Mouse (Mus musculus): ENCODE results near the gene Phxr2.

The Phxr2 gene

GRCm38 (mm10) chr10:99132189-99132588, 6.1 kb upstream of the Phxr2 start:
- DNase-seq, result peak; percentile 40

DNA sequence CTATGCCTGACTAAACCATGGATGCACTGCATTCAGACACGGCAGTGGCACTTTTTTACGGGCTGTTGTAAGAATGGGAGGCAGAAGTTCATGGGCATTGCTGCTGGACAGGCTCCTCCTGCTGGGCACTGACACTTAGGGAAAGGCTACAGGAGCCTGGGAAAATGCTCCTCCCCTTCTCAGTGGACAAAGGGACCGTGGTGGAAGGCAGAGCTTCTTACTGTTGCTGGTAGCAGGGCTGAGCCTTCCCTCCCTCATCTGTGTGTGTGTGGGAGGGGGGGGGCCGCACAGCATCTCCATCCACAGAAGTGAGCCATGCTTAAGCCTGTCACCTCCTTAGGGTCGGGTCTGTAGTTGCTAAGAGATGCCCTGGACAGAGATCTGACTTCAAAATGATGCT, 5.2 kb upstream of the Phxr2 start:
- DNase-seq, result no peak

GRCm38 (mm10) chr10:99130611-99131010, 4.5 kb upstream of the Phxr2 start:
- no peak for DNase-seq

DNA sequence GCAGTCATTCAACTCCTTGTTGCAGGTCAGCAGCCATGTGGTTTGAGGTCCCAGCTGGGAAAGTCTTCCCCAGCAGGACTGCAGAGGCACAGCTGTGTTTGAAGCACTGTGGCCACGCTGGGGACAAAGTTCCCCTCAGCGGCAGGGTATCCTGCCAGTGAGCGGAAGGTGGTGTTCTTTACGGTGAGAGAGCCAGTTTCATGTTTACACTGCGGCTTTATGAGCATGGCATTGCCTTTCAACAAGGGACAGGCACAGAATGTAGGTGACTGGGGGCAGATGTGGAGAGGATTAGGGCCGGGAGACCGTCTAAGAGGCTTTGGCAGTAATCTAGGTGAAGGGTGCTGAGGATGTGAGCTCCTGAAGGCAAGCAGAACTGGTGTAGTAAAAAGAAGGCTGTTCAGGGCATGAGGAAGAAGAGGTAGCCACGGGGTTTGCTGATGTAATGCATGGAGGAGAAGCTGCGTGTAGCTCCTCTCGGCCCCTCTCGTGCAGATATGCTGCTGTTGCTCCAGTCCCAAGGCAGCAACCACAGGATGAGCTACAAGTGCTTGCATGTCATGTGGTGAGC, 1.7 kb upstream of the Phxr2 start:
- DNase-seq, result no peak

DNA sequence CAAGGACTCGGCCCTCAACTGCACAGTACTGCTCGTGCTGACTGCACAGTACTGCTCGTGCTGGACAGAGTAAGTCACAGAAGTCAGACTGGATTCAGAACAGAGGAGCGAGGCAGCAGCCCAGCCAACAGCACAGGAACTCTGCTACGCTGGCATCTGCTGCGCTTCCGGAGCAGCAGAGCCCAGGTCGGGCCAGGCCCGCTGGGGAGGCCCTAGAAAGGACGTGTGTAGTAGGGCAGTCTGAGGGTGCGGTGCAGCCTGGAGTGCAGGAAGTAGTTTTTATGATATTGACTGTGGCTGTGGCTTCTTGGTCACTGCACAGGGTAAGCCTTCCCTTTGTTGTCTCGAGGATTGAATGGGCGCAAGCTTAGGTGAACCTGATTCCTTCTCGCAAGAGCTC, 829 bp upstream of the Phxr2 start:
- DNase-seq, result no peak

DNA sequence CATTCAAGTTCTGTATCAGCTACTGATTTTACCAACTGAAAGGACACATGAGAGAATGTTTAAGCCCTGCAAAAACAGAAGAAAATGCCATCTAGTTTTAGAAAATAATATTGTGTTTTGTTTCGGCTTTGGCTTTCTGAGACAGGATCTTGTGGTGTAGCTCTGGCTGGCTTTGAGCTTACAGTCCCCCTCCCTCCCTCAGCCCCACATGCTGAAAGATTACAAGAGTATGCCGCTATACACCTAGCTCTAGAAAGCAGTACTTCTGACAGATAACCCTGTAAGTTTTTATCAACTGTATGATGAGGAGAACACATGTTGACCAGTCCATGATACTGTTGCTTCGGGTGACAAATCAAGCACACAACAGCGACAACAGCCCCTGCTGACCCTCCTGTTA, 6.7 kb downstream of the Phxr2 start:
- DNase-seq, result no peak

DNA sequence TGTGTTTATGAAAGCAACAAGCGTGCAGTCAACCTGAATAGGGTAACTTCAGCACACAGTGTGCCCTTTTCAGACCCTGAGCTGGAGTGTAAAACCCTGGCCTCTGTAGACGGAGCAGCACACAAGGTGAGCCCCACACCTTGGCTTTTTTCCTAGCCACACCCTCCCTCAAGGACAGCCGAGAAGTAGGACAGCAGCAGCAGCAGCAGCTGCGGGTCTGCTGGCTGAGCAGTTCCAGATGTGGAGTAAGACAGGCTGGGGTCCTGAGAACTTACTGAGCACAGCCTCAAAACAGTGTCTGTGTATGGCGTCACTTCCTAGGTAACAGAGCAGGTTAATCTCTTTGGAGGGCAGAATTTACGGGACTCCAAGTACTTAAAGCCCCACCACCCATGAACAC, 7.4 kb downstream of the Phxr2 start:
- no peak for DNase-seq

DNA sequence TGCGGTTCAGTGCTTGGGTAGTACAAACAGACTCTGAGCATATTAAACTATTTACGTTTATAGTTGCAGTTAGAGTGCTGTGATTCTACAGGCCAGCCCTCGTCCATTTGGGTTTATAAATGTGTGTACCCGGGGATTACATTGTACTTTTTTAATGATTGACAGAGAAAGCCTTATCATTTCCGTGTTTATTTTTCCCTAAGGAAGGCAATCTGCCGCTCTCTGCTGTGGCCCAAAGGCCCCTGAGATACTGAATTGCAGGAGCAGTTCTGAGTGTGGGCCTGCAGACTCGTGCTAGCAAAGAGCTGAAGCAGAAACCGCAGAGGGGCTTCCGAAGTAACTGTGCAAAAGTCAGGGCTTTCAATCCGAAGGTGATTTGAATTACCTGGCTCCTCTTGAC, 8.2 kb downstream of the Phxr2 start:
- DNase-seq, result no peak

DNA sequence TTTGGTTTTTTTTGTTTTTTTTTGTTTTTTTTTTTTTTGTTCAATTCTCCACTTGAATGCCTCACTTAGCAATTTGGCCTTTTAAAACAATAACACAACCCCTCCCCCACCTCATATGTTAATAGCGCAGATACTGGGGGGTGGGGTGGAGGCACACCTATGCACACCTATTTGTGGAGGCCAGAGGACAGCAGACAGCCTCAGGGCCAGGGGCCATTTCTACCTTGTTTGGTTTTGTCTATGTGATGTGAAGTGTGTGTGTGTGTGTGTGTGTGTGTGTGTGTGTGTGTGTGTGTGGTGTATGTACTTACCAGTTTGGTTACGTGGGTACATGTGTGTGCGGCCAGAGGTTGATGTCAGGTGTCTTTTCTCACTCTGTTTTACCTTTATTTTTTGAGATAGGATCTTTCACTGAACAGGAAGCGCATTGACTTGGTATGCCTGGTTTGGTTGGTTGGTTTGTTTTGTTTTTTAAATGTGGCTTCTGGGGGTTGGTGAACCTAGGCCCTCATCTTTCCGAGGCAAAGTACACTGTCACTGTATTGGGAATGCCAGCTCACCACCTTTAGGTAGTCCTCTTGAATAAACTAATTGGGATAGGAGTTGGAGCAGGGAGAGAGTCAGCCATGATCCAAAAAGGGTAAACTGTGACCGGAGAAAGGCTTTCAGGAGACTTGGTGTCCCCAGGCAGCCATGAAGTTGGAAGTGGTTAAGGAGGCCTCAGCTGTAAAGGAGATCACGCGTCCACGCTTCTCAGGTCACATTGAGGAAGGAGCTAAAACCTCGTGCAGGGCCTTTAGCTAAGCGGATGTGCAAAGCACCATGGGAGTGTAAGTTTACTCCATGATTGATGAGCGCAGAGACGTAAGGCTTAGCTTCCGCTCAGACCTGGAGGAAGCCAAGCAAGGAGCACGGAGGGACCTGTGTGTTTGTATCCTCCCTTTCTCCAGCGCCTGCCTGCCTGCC, 9.2 kb downstream of the Phxr2 start:
- no peak for DNase-seq

- DNase-seq, result no peak
These were observed 9.9 kb downstream of the Phxr2 start for GRCm38 (mm10) chr10:99116237-99116632.

GRCm38 (mm10) chr10:99115471-99116236, 10.5 kb downstream of the Phxr2 start:
- no peak for DNase-seq

GRCm38 (mm10) chr10:99114295-99114694, 11.8 kb downstream of the Phxr2 start:
- no peak for DNase-seq

GRCm38 (mm10) chr10:99113533-99113932, 12.6 kb downstream of the Phxr2 start:
- no peak for DNase-seq

DNA sequence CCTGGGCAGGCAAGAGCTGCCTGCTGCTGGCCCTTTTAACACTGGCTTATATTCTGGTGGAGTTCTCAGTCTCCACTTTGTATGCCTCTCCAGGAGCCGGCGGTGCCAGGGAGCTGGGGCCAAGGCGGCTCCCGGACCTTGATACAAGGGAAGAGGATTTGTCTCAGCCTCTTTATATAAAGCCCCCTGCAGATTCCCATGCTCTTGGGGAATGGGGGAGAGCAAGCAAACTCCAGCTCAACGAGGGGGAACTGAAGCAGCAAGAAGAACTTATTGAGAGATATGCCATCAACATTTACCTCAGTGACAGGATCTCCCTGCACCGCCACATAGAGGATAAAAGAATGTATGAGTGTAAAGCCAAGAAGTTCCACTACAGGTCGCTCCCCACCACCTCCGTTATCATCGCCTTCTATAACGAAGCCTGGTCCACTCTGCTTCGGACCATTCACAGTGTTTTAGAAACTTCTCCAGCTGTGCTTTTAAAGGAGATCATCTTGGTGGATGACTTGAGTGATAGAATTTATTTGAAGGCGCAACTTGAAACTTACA, 17.6 kb downstream of the Phxr2 start:
- no peak for DNase-seq

DNA sequence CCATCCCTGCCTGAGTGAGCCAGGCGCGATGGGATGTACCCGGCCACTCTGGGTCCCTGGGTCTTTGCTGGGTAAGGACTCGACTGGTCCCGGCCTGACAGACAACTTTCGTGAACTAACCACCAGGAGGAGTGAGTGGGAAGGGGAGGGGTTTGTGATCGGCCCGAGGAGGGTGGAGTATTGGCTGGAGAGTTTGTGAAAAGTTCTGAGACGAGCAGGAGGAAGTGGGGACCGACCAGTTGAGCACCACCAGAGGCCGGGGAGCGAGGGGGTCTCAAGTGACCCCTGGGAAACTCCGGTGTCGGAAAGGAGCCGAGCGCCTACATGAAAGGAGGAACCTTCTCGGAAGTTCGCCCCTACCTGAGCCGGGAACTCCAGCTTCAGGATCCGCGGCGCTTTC, 18.2 kb downstream of the Phxr2 start, which contains the start of gene Galnt4:
Gene Galnt4 (plus strand): TSS at position 196 of the 400 bp plus-strand sequence.
- peak; percentile 54 for DNase-seq

DNA sequence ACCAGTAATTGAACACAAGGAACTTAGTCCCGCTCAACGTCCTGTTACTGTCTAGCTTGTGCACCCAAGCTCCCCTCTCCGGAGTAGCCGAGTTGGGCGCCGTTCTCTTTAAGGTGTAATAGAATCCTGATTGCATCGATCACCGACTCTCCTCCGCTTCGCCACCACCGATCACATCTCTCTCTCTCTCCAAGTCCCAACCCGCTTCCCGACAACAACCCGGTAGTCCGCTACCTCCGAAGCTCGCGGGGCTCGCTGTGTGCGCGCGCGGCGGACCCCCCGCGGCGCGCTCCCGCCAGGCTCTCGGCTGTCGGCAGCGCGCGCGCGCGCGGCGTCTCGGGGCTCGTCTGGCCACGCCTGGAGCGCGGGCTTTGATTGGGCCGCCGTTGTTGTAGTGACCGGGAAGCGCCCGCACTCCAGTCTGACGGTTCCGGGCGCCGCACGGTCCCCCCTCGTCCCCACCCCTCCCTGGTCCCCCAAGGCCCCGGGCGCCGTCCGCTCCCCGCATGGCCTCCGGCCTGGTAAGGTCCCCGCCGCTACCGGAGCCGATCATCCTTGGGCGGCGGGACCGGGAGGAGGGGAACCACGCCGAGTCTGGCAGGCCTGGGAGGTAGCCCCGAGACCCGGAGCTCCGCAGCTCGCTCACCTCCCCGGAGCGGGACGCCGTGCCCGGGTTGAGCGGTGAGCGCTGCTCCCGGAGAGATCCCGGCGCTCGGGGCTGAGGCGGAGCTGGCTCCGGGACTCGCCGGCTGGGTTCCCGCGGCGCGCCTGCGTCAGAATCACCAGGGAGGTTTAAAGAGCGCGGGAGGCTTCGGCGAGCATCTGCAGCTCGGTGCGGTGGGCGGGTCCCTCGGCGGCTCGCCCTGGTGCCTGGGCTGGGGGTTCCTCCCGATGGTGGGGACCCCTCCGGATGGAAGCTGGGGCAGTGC, 19.2 kb downstream of the Phxr2 start, which contains the start of gene Poc1b:
Gene Poc1b (plus strand): TSS at position 334 of the 929 bp plus-strand sequence.
- DNase-seq, result peak; percentile 85

- no peak for DNase-seq
These were observed 19.8 kb downstream of the Phxr2 start for GRCm38 (mm10) chr10:99106311-99106702.

DNA sequence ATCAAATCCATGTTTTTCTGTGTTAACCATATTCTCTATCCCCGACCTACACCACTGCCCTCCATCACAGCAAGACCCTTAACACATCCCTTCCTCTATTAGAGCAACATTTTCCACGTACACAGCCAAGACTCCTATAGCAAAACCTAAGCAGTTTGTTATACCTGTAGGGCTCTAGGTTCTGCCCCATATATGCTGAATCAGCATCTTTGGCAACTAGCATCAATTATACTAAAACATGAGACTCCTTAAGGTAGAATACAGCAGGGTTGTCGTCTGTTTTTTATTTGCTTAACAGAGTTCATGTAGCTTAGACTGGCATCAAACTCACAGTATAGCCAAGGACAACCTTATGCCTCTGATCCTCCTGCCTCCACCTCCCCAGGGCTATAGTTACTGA, 20.6 kb downstream of the Phxr2 start:
- no peak for DNase-seq

DNA sequence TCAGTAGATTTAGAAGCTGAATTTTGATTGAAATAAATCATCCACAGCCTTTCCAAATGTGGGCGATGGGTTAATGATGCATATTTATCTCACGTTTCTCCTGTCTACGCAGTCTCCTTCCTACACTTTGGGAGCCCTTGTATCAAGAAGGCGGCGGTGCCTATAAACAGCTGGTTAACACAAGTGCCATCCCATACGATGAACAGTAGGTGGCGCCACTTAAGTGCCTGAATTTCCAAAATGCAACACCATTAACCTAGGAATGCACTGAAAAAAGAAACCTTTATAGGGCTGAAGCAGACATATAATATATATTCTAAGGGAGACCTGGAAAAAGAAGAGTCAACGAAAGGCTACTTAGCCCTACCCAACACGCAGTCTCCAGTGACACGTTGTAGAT, 28.8 kb downstream of the Phxr2 start:
- DNase-seq, result peak; percentile 63

DNA sequence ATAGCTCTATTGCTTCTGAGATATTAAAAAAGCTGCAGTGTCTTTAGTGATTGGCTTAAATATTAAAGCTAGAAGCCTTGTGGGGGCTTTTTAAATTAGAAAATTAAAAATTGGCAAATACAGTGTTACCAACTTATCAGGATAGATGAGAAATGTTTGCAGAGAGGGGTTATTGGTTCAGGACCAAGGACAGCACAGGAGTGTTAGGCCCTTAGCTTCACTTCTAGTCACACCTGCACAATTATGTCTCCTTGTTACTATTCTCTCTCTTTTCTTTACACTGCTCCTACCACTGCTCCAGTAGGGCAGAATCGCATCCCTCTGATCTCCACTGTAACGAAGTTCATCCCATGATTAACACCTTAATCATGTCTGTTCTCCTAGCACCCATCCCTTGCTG, 31.0 kb downstream of the Phxr2 start:
- no peak for DNase-seq

- no peak for DNase-seq
These were observed 32.8 kb downstream of the Phxr2 start for GRCm38 (mm10) chr10:99093364-99093763.

GRCm38 (mm10) chr10:99089906-99090305, 36.2 kb downstream of the Phxr2 start:
- DNase-seq, result no peak

All from right cerebral cortex, adult 18-20 months (tissue).